Mouse (Mus musculus) small intestine, adult 2 months (tissue): ENCODE measurements around the gene Sycp2. TPM values are rescaled to one million over a fixed set of nuclear protein-coding genes. Genes with fewer than 3 reads are reported as not detected.
A peak's percentile ranks its signal among the peaks of the same experiment; 100 is the strongest.
"Not testable (repeated sequence)": the region's sequence is repeated elsewhere in the genome, so short reads cannot be mapped to it uniquely, and the experiment has no call there.

Experiments used
- H3K27ac ChIP-seq: fragments of 200-500 bp; 2 replicates; pipeline ENCODE4 v1.5.1; 2012; ENCODE audit warnings: low read depth, low read length, control low read depth, inconsistent platforms; ENCODE audit not compliant: insufficient read depth
- H3K27me3 ChIP-seq: fragments of 200-500 bp; 2 replicates; pipeline ENCODE4 v1.6.1; 2012; ENCODE audit warnings: mild to moderate bottlenecking, moderate library complexity, low read length, inconsistent platforms; ENCODE audit not compliant: control insufficient read depth, insufficient read depth
- H3K36me3 ChIP-seq: fragments of 200-500 bp; 2 replicates; pipeline ENCODE4 v1.6.1; 2012; ENCODE audit warnings: mild to moderate bottlenecking, low read length, control low read depth, inconsistent platforms; ENCODE audit not compliant: control insufficient read depth, insufficient read depth
- H3K4me1 ChIP-seq: fragments of 200-500 bp; 2 replicates; pipeline ENCODE4 v1.6.1; 2012; ENCODE audit warnings: low read length, inconsistent platforms, mixed read lengths; ENCODE audit not compliant: control insufficient read depth, insufficient read depth, insufficient read length
- H3K4me3 ChIP-seq: fragments of 200-500 bp; 2 replicates; pipeline ENCODE4 v1.5.1; 2012; ENCODE audit warnings: low read depth, mild to moderate bottlenecking, control low read depth, inconsistent platforms, low read length, moderate library complexity
- CTCF ChIP-seq: fragments of 200-500 bp; IDR thresholded peaks from 2 replicates; pipeline ENCODE4 v1.5.1; 2012; ENCODE audit warnings: low read depth, mild to moderate bottlenecking, control low read depth, inconsistent platforms, low read length, moderate library complexity, mixed read lengths; ENCODE audit not compliant: insufficient replicate concordance, insufficient read length; ENCODE audit errors: extremely low read depth
- POLR2A ChIP-seq: fragments of 200-500 bp; IDR thresholded peaks from 2 replicates; pipeline ENCODE4 v1.6.1; 2012; ENCODE audit warnings: low read depth, mild to moderate bottlenecking, control low read depth, inconsistent platforms, low read length, moderate library complexity
- WGBS: fragments of 180-500 bp; shearing (Covaris S2); methylation state at CpG from one replicate; pipeline ENCODE4 v1.1.7; 2018; 5-methylcytosine and 5-hydroxymethylcytosine counted together
- polyA plus RNA-seq: library from polyadenylated mRNA; depleted of rRNA; stranded (reverse); fragments of >200 nt; gene quantifications from 2 replicates; pipeline ENCODE4 v1.2.3, GENCODE M21; 2012

Sycp2 gene
- polyA plus RNA-seq, 1 experiment: not detected

DNA sequence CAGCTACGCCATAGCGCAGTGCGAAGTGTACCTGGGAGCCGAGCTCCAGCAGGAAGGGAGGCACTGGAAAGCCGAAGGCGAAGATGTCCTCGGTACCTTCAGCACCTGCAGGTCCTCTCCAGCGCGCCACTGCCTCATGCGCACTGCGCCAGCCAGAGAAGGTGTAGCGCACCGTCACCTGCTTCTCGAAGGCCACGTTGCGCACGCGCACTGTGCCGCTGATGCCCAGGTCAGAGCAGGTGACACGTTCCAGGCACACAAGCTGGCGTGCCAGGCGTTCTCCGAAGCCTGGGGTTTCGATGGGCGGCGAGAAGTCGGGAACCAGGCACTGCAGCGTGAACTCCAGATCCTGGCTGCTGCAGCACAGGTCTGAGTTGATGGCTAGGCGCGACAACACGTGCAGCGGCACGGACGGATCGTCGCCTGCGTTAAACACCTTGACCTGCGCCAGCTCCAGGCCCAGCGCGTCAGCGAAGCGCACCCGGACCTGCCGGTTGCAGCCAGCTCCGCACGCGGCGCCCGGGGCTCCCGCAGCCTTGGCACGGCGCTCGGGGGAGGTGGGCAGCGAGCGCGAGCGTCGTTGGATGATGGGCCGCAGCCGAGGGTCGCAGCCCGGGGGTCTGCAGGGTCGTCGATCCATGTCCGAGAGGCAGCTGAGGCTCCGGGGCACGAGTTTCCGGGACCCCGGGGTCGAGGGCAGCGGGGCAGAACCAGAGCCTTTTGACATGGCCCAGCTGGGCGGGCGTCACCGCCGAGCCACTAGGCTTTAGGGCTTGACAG is 6.2 kb upstream of the Sycp2 start:
- 16% methylated on average over 75 of the region's 75 CpGs for WGBS
- Histone ChIP-seq H3K36me3 (no peaks in the 10 kb centered on the region), H3K27ac (no peak overlapping the region), H3K27me3 (0 out of 2 replicates have a peak, but pooled peaks cover 7% of the 10 kb centered on the region), H3K4me1 (peaks cover 9% of the 10 kb centered on the region), H3K4me3 (peak overlapping the region; percentile 78)
- no peak for TF ChIP-seq CTCF
- TF ChIP-seq POLR2A: no peak

DNA sequence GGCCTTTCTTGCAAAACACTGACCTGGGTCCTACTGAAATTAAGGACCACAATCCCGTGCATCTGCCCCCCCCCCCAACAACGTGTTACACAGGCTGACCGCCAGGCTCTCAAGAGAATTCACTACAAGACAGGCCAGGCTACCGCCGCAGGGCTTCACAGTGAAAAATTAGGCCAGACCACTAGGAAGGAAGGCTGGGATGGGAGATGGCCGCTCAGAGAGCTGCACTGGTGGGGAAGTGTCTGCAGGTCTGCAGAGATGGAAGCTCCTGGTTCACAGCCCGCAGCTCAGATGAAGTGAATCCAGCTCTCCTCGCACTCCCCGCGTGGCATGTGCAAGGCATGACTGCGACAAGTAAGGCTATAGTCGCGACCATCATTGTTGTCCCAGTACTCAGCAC is 5.6 kb upstream of the Sycp2 start:
- no peaks in the 10 kb centered on the region for H3K36me3 ChIP-seq
- TF ChIP-seq CTCF (no peak), POLR2A (no peak)
- 77% methylated on average over 13 of the region's 13 CpGs for WGBS
- H3K27me3 ChIP-seq: 0 out of 2 replicates have a peak, but pooled peaks cover 7% of the 10 kb centered on the region
- peaks cover 9% of the 10 kb centered on the region for H3K4me1 ChIP-seq
- no peak overlapping the region for H3K27ac ChIP-seq
- peak overlapping the region; percentile 78; the same call in 1 of the 2 replicates for H3K4me3 ChIP-seq

DNA sequence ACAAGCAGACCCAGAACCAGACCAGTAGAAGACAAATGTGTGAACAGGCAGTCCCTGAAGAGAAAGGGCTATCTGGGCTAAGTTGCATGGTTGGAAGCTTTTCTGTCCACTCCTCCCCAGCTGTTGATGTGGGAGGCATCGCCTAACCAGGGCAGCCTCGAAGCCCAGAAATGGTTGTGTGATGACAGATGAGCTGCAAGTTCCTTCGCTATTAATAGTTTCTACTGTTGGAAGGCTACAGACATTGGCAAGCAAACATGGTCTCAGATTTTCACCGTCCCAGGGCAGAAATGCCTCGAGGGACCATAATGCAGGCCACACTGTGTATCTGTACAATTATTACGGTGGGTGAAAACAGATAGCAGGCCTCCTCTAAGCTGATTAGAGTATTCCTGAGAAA is 5.1 kb upstream of the Sycp2 start:
- Histone ChIP-seq H3K36me3 (no peaks in the 10 kb centered on the region), H3K27ac (no peak overlapping the region), H3K4me3 (no peak overlapping the region), H3K27me3 (0 out of 2 replicates have a peak, but pooled peaks cover 7% of the 10 kb centered on the region), H3K4me1 (peaks cover 9% of the 10 kb centered on the region)
- WGBS: 67% methylated on average over 6 of the region's 6 CpGs
- TF ChIP-seq CTCF: no peak

DNA sequence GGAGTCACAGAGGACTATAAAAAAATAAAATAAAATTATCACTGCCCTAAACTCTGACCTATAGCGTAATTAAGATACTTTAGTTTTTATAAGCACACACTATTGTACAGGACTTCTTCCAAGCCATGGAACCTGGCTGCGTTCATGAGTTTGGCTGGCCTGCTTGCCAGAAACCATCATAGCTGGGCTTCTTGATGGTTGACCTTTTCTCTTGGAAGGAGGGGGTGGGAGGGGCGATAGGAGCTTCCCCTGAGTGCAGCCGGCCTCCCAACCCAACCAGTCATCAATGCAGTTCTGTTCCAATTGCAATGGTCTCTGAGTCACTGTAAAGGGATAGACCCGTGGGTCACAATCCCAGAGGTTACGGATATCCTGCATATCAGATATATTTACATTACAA is 2.8 kb upstream of the Sycp2 start:
- no peak overlapping the region for H3K27ac ChIP-seq
- H3K36me3 ChIP-seq: no peaks in the 10 kb centered on the region
- H3K4me3 ChIP-seq: no peak overlapping the region
- 62% methylated on average over 6 of the region's 6 CpGs for WGBS
- peaks cover 9% of the 10 kb centered on the region for H3K4me1 ChIP-seq
- H3K27me3 ChIP-seq: 0 out of 2 replicates have a peak, but pooled peaks cover 7% of the 10 kb centered on the region
- TF ChIP-seq POLR2A: no peak
- TF ChIP-seq CTCF: no peak

DNA sequence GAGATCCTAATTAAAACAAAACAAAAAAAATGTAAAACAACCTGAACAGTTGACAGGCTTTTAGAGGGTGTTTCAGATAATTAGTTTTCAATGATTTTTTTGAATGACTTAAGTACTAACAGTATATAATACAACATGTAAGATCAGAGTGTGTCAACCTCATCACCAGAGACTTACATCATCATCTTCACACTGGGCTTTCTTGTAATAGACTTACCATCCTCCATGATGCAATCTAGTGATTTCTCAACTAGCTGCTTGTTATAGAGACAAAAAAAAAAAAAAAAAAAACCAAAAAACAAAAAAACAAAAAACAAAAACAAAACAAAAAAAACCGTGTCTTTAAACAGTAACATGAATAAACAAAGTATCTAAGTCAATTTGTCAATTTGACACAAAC is 1.5 kb upstream of the Sycp2 start:
- Histone ChIP-seq H3K4me3 (no peak overlapping the region), H3K27me3 (0 out of 2 replicates have a peak, but pooled peaks cover 6% of the 10 kb centered on the region), H3K27ac (no peak overlapping the region), H3K4me1 (peaks cover 8% of the 10 kb centered on the region), H3K36me3 (no peaks in the 10 kb centered on the region)
- no peak for TF ChIP-seq CTCF
- TF ChIP-seq POLR2A: no peak
- 17% methylated on average over 1 of the region's 1 CpGs for WGBS

DNA sequence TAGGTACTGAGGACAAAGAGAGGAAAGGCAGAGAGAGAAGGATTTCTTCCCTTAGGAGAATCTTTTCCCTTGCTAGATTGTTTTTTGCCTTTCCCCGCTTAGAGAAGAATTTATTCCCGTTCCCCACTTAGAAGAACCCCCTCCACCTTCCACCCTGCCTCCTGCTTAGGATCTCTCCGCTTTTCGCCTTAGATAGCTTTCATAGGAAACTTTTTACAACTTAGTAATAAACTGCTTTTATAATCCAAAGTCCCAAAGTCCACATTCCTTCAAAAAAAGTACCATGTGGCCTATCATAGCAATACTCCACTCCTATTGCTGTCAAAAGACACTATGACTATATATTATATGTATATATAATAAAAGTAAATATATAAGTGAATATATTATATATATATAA is 64.9 kb downstream of the Sycp2 start:
- Histone ChIP-seq H3K27me3 (no peaks in the 10 kb centered on the region; the same call in 1 of the 2 replicates), H3K27ac (no peak overlapping the region), H3K4me3 (no peak overlapping the region), H3K4me1 (no peaks in the 10 kb centered on the region), H3K36me3 (no peaks in the 10 kb centered on the region)
- TF ChIP-seq POLR2A (no peak), CTCF (no peak)
- WGBS: 20% methylated on average over 4 of the region's 4 CpGs

DNA sequence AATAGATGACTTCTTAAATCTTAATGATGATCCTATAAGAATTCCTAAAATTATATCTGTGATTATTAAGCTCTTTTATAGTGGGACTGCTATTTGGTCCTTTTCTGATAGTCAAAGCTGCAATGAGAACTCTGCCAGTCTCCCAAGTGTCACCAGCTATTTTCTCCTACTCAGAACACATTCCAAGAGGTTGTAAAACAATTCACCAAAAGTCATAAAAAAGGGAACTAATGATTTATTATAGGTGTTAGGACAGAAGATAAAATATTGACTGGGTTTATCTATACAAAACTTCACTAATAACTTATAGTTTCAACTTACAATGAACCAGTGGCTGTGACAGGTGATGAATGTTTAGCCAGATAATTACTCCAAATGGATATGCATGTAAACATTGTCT is 65.4 kb downstream of the Sycp2 start:
- H3K4me3 ChIP-seq, H3K4me1 ChIP-seq, H3K27me3 ChIP-seq, H3K27ac ChIP-seq, H3K36me3 ChIP-seq: not testable (repeated sequence)
